Mouse (Mus musculus): Measurements from ENCODE around the gene Il15. TPM values are rescaled to one million over a fixed set of nuclear protein-coding genes. Genes with fewer than 3 reads are reported as not detected.

The Il15 gene
- polyA plus RNA-seq, 1 experiment from 2014 or later: 15.1 TPM

GRCm38 (mm10) chr8:82285866-82286265, 117.2 kb downstream of the Il15 start:
- Histone ChIP-seq H3K36me3 (no peaks in the 10 kb centered on the region), H3K4me2 (no peak overlapping the region), H3K9ac (no peak overlapping the region), H3K27ac (no peak overlapping the region), H3K4me3 (no peak overlapping the region), H3K9me3 (replicated peaks) (no peaks in the 10 kb centered on the region), H3K27me3 (no peaks in the 10 kb centered on the region), H3K4me1 (replicated peaks) (no peaks in the 10 kb centered on the region)
- WGBS: 79% methylated on average over 3 of the region's 3 CpGs
- no peak for ATAC-seq (replicated peaks; ENCODE audit: insufficient number of reproducible peaks, insufficient read depth, low FRiP score, low read depth)

GRCm38 (mm10) chr8:82281995-82282394, 121.0 kb downstream of the Il15 start:
- no peak overlapping the region for H3K27ac ChIP-seq
- H3K4me2 ChIP-seq: no peak overlapping the region
- no peaks in the 10 kb centered on the region for H3K9me3 ChIP-seq (replicated peaks)
- ATAC-seq (replicated peaks; ENCODE audit: insufficient number of reproducible peaks, insufficient read depth, low FRiP score, low read depth): no peak
- WGBS: 73% methylated on average over 5 of the region's 5 CpGs
- no peaks in the 10 kb centered on the region for H3K36me3 ChIP-seq
- no peak overlapping the region for H3K4me3 ChIP-seq
- H3K27me3 ChIP-seq: no peaks in the 10 kb centered on the region
- H3K4me1 ChIP-seq (replicated peaks): no peaks in the 10 kb centered on the region
- no peak overlapping the region for H3K9ac ChIP-seq
